Mouse (Mus musculus) thymus, adult 2 months (tissue): Measurements from ENCODE around the gene Nup85.

Source experiments
- CTCF ChIP-seq: fragments of 200-500 bp; IDR thresholded peaks from 2 replicates; pipeline ENCODE4 v1.5.1; 2012; ENCODE audit warnings: mild to moderate bottlenecking, control low read depth, low read length, moderate library complexity, borderline replicate concordance; ENCODE audit not compliant: control insufficient read depth, poor library complexity, insufficient read depth; ENCODE audit errors: extremely low read depth
- POLR2A ChIP-seq: fragments of 200-500 bp; IDR thresholded peaks from 2 replicates; pipeline ENCODE4 v1.6.1; 2012; ENCODE audit warnings: mild to moderate bottlenecking, low read length, control low read depth, moderate library complexity; ENCODE audit not compliant: control insufficient read depth, poor library complexity, insufficient read depth; ENCODE audit errors: extremely low read depth

DNA sequence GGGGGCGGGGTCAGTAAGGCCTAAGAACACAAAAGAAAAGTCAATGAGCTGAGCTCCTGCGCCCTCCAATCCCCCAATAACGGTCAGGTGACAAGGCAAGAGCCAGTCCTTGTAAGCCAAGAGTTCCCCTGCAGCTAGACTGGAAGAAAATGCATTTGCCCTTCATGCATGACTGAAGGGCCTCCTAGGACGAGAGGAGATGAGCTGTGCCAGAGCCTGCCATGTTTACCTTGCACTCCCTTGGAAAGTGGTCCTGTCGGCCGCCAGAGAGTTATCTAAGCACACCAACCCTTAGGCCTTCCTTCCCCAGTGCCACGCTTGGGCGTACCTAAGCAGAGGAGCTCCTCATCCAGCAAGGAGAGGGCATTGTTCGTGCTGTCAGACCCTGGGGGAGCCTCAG is 23.8 kb downstream of the Nup85 start:
- TF ChIP-seq CTCF (no peak), POLR2A (no peak)
